Mouse (Mus musculus): Measurements from ENCODE around the gene Olfr1371.
A peak's percentile ranks its signal among the peaks of the same experiment; 100 is the strongest.

- peak; percentile 73; the same call in 1 of the 2 replicates for TF ChIP-seq CTCF (IDR thresholded peaks at IDR 0.05; ENCODE audit: extremely low read depth, insufficient read length, insufficient replicate concordance, low read depth, low read length)
- no peak for TF ChIP-seq POLR2A (IDR thresholded peaks at IDR 0.05; ENCODE audit: low read depth, low read length)
Observed at GRCm38 (mm10) chr11:52253674-52254375, 40.0 kb upstream of the Olfr1371 start.
